Mouse (Mus musculus): ENCODE results near the gene Sult3a2.
"Not testable (repeated sequence)": the region's sequence is repeated elsewhere in the genome, so short reads cannot be mapped to it uniquely, and the experiment has no call there.

Gene Sult3a2

DNA sequence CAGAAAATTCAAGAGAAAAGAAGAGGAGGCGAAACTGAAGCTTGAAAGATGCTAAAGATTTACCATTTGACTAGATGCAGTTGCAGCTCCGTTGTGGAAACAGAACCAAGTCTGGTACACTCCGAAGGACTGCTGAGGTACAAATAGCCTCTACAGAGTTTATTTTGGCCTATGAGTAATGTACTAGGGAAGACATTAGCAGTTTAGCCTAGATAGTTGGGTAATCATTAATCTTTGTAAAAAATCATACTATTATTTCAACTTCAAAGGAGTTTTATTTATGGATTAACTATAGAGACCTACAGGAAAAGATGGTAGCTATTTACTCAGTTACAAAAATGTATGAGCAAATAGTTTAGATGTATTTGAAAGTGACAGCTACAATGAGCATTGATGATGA is at the start of gene Sult3a2:
Gene Sult3a2, minus strand, starts transcription at position 101 of the 400 bp plus-strand sequence.
- no peak for DNase-seq (ENCODE audit: low read depth, low spot score)

GRCm38 (mm10) chr10:33820892-33821291 is 34.4 kb upstream of the Sult3a2 start:
- DNase-seq (ENCODE audit: low read depth, low spot score), result no peak

DNA sequence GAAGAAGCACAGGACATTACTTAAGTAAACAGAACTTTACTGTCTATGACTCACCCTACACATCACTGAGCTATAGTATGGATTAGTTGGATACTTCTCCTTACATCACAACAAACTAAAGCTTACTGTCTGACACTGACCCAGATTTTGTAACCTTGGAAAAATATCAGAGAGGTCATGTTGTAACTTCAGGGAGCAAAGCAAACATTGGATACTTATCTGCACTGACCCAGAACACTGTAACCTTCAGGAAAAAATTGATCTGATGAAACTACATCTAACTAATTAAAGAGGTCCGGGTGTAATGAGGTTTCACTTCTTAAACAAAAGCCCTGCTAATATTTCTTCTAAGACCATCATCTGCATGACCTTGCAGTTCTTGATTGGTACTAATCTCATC is 30.4 kb upstream of the Sult3a2 start:
- DNase-seq (ENCODE audit: low read depth, low spot score), result no peak

DNA sequence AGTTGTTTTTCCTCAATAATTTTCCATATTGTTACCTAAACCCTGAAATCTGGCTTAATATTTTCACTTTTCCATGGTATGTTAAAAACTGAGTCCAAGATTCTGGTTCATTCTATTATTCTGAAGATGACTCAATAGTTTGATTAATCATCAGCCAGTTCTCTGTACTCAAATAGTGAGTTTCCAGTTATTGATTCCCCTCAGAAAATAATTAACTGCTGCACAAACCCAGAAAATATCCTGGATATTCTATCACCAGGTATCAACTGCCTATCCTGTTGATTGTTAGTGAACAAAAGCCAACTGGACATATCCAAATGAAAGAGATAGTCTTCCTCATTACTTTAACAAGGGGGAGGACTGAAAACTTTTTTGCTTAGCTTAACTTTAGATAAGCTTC is 27.8 kb upstream of the Sult3a2 start:
- no peak for DNase-seq (ENCODE audit: low read depth, low spot score)

- no peak for DNase-seq (ENCODE audit: low read depth, low spot score)
These were observed 25.3 kb upstream of the Sult3a2 start for GRCm38 (mm10) chr10:33811807-33812206.

DNA sequence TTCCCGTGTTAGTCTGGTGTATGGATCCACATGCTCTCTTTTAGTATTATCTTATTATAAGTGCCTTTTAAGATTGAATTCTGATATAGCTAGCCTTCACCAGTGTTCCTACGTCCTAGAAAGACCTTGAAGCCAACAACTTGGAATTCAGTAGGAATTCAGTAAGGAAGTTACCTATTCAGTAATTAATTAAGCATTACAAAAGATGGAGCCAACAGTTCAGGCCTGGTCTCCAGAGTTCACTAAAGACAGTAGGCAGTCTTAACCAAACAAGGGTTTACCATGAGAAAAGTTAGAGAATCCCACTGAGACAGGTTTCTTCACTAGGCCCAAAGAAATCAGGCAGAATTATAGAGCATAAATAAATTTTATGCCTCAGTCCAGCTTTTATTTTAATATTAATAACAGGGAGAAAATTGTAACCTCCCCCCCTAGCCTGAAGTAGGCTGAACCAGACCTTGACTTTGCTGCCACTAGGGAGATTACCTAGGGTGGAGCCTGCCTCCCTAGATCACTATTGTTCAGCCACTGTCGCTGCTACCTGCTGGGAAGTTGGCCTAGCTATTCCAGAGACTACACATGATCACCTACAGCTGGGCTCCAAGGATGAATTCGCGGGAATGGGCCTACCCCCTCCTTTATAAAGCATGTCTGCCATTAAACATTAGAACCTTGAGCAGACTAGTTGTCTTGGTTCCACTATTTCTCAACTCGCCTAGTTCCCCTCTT is 10.9 kb upstream of the Sult3a2 start:
- DNase-seq (ENCODE audit: low read depth, low spot score), result not testable (repeated sequence)

GRCm38 (mm10) chr10:33796269-33796915 is 9.9 kb upstream of the Sult3a2 start:
- DNase-seq (ENCODE audit: low read depth, low spot score), result not testable (repeated sequence)

DNA sequence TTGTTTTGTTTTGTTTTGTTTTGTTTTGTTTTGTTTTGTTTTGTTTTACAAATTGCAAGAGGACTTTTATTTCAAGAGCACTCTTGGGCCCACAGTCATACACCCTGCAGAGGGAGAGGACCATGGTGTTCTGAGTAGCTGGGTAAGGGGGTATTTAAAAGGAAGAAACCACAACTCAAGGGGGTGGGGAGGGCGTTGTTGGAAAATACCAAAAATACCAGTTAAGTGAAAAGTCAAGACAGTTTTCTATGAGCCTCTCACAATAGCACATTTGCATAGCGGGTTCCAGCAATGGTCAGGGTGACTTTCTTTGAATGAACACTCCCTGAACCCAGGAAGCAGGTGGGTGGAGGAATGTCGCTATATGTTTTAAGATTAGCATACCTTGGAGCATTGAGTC is 5.7 kb upstream of the Sult3a2 start:
- DNase-seq (ENCODE audit: low read depth, low spot score), result not testable (repeated sequence)

- DNase-seq (ENCODE audit: low read depth, low spot score), result no peak
These were observed 1.0 kb upstream of the Sult3a2 start for GRCm38 (mm10) chr10:33787541-33787940.

- not testable (repeated sequence) for DNase-seq (ENCODE audit: low read depth, low spot score)
These were observed 51.3 kb downstream of the Sult3a2 start for GRCm38 (mm10) chr10:33735251-33735650.

DNA sequence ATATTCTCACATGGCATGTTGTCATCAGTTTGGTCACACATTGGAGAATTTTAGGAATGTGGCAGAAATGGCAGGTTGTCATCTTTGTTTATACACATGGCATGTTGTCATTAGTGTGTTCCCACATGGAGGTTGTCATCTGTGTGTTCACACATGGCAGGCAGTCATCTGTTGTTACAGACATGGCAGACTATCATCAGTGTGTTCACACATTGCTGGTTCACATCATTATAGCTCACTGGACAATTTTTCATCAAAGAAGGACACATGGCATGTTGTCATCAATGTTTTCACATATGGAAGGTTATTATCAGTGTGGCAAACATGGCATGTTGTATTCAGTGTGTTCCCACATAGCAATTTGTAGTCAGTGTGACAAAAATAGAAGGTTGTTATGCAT is 53.3 kb downstream of the Sult3a2 start:
- DNase-seq (ENCODE audit: low read depth, low spot score), result no peak

- DNase-seq (ENCODE audit: low read depth, low spot score), result no peak
These were observed 53.9 kb downstream of the Sult3a2 start for GRCm38 (mm10) chr10:33732409-33733185.

DNA sequence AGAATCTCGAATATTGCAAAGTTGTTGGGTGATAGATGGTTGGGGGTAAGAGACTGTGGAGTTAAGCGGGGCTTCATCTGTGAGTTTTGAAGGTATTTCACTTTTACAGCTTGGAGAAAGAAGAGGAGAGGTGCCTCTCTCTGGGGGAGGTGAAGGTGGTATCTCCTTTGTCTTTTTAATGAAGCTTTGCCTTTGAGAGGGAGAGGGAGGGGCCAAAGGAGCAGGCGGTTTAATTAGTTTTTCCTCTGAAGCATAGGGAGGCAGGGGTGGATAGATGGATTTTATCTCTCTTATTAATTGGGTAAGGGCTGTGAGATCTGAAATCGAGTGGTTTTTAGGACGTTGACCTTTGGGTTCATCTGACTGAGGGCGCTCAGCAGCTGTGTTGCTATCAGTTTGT is 62.7 kb downstream of the Sult3a2 start:
- no peak for DNase-seq (ENCODE audit: low read depth, low spot score)

DNA sequence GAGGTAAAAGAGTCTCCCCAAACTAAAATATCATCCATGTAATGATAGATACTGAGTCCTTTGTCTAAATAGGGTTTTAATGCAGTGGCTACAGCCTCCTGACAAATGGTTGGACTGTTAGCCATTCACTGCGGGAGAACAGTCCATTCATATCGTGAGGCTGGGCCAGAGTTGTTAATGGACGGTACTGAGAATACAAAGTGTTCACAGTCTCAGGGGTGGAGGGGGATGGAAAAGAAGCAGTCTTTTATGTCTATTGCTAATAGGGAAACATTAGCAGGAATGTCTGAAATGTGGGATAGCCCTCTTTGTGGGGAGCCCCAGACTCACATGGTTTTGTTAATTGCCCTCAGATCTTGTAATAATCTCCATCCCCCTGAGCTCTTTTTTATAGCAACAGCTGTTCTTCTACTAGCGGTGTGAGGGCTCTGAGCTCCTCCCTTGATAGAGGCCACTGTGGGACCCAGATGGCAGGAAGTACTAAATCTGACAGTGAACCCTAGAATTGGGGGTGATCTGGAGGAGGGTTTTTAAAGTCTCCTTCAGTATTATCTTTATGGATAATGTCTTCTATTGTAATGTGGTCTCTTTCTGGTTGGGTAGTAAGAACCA is 64.6 kb downstream of the Sult3a2 start:
- no peak for DNase-seq (ENCODE audit: low read depth, low spot score)
